Mouse (Mus musculus) erythroblast, embryonic 14.5 days (primary cell): ENCODE measurements around the gene Shld2.

Source experiments
- GATA1 ChIP-seq: IDR thresholded peaks from 2 replicates; pipeline ENCODE4 v1.6.1; 2012; ENCODE audit warnings: low read length, inconsistent platforms, mixed read lengths
- TAL1 ChIP-seq: IDR thresholded peaks from 3 replicates; pipeline ENCODE4 v1.6.1; 2012; ENCODE audit warnings: low read length, inconsistent platforms, mixed read lengths

DNA sequence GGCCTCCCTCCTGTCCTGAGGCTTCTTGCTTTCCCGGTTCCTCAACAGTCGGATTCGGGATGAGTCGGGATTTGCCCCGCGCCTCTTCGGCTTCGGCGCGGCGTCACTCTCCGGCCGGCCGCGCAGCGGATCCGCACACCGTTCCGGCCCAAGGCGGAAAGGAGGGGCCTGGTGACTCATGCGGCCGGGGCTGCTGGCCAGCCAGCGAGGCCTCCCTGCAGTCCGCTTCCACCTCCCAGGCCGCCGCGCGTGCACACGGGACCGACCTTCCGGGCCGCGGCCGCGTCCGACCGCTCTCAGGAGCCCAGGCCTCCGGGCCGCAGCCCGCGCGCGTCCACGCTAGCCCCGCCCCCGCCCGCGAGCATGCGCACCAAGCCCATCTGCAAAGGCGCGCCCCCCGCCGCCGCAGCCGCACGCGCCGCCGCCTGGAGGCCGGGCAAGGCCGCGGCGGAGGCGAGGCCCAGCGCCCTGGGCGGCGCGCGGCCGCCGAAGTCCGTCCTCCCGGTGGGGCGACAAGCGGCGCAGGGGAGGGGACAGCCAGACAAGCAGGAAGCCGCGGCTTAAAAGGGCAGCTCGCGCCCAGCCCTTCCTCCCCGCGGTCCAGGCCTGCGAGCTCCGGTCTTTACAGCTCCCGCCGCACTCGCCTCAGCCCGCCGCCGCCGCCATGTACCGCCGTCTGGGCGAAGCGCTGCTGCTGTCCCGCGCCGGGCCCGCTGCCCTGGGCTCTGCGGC lies at the start of gene Shld2, which contains the start of gene Glud1:
- no peak for TF ChIP-seq TAL1
- no peak for TF ChIP-seq GATA1
